Mouse (Mus musculus): ENCODE measurements at regions not wholly inside any gene's neighbourhood (a gene's known extent, or its start where the extent isn't known, plus 50 kb on each side); places are given as distances from the start of the nearest gene placed in this dataset.

- TF ChIP-seq MYOD1 (IDR thresholded peaks at IDR 0.05; ENCODE audit: control insufficient read depth, insufficient read length, low read depth), result no peak
- TF ChIP-seq CTCF (IDR thresholded peaks at IDR 0.05; ENCODE audit: control insufficient read depth, insufficient read depth, insufficient read length), result no peak
- TF ChIP-seq FOSL1 (IDR thresholded peaks at IDR 0.05; ENCODE audit: insufficient read depth, low read length, poor library complexity, severe bottlenecking), result no peak
- TF ChIP-seq USF1 (IDR thresholded peaks at IDR 0.05; ENCODE audit: low read depth), result no peak
- no peak for TF ChIP-seq MYOG (IDR thresholded peaks at IDR 0.05; ENCODE audit: control insufficient read depth, extremely low read depth, insufficient read length)
- no peak for TF ChIP-seq CEBPB (IDR thresholded peaks at IDR 0.05; ENCODE audit: low read depth)
Observed at GRCm38 (mm10) chr4:12784479-12784878, 612.7 kb upstream of the Fam92a start.
